Mouse (Mus musculus): ENCODE data around the gene Aig1.

Gene Aig1

GRCm38 (mm10) chr10:13774910-13775309 lies 93.9 kb downstream of the Aig1 start:
- no peak for DNase-seq

- no peak for DNase-seq
These were observed 98.1 kb downstream of the Aig1 start for GRCm38 (mm10) chr10:13770720-13771119.

- DNase-seq: no peak
These were observed 99.0 kb downstream of the Aig1 start for GRCm38 (mm10) chr10:13769789-13770188.

DNA sequence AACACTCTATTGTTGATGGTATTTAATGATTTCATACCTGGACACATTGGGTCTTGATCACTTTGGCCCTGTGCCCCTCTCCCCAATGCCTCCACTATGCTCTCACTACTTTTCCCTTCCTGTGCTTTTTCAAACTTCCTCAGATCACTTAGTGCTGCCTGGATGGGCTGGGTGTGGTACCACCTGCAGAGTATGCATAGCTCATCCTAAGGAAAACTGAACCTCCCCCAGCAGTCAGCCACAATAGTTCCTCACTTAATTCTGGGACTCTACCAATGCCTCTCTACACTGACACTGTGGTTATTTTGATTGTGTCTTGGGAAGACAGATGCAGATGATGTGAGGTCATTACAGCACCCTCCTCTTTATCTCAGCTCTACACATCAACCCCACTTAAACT lies 99.9 kb downstream of the Aig1 start:
- no peak for DNase-seq

DNA sequence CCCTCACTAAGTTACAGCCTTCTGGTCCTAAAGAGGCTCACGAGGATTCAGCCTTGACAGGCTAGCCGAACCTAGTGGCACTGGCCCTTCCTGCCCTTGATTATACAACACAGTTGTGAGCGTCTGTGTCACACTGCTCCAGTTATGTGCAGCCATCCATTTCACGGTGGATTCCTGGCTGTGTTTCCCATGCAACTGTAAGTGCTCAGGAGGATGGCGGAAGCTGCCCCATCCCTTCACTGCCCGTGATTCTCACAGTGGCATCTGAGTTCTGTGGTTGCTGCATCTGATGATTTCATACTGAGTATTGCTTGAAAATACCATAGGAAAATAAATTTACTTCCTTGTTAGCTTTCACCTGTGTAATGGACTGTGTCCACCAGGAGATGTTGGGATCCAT lies 101.7 kb downstream of the Aig1 start:
- no peak for DNase-seq

GRCm38 (mm10) chr10:13763151-13763550 lies 105.6 kb downstream of the Aig1 start:
- no peak for DNase-seq

GRCm38 (mm10) chr10:13754712-13755111 lies 114.1 kb downstream of the Aig1 start:
- no peak for DNase-seq

DNA sequence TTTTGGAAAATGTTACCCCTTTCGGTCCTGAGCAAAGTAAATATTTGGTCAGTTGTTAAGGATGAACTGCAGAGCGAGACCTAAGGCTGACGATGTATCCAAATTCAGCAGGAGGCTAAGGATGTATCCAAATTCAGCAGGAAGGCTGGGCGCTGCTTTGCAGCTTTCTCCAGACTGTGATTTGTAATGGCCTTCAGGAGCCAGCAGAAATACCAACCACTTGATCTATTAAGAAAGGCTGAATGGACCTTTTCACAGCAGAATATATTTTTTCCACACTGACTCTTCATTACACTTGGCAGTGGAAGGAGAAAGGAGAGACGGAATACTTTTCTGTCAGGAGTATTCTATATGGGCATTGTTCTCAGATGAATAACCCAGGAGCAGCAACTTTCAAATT lies 115.0 kb downstream of the Aig1 start:
- no peak for DNase-seq

- DNase-seq: no peak
These were observed 129.2 kb downstream of the Aig1 start for GRCm38 (mm10) chr10:13739494-13740140.

- no peak for DNase-seq
These were observed 138.6 kb downstream of the Aig1 start for GRCm38 (mm10) chr10:13730039-13730748.

GRCm38 (mm10) chr10:13727676-13728075 lies 141.1 kb downstream of the Aig1 start:
- DNase-seq: no peak

- no peak for DNase-seq
These were observed 142.6 kb downstream of the Aig1 start for GRCm38 (mm10) chr10:13726206-13726605.

DNA sequence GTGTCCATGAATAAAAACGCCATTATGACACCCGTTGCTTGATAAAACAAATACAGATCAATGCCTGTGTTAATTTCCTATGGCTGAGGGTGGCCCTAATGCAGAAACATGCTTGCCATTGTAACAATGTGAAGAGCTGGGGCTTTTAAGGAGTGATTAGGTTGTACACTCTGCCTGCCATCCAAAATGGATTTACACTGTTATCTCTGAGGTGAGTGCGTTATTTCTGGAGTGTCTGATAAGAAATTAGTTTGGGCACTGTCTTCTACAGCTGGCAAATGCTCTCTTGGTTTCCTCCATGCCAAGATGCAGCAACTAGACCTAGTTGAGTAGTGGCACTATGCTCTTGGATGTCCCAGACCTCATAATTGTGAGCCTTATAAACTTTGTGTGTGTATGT lies 143.5 kb downstream of the Aig1 start:
- DNase-seq: no peak

- DNase-seq: no peak
These were observed 152.6 kb downstream of the Aig1 start for GRCm38 (mm10) chr10:13716132-13716531.

- no peak for DNase-seq
These were observed 153.2 kb downstream of the Aig1 start for GRCm38 (mm10) chr10:13715584-13715983.

- no peak for DNase-seq
These were observed 153.9 kb downstream of the Aig1 start for GRCm38 (mm10) chr10:13714920-13715293.

- no peak for DNase-seq
These were observed 154.4 kb downstream of the Aig1 start for GRCm38 (mm10) chr10:13714199-13714919.

DNA sequence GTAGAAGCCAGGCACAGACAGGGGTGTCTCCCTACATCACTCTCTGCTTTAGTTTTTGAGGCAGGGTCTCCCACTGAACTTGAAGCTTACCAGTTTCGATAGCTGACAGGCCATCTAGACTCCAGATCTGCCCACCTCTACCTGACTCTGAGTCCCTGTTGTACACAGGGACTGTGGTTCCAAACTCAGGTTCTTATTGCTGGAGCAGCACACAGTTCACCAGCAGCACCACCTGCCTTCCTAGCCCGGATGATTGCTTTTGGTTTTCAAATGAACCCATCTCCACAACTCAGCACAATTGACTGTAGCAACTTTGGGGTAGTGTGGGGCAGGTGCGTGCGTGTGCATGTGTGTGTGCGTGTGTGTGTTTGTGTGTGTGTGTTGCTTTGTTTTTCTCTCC lies 155.1 kb downstream of the Aig1 start:
- no peak for DNase-seq

- no peak for DNase-seq
These were observed 155.7 kb downstream of the Aig1 start for GRCm38 (mm10) chr10:13713116-13713515.

- DNase-seq: no peak
These were observed 157.4 kb downstream of the Aig1 start for GRCm38 (mm10) chr10:13711281-13711829.

DNA sequence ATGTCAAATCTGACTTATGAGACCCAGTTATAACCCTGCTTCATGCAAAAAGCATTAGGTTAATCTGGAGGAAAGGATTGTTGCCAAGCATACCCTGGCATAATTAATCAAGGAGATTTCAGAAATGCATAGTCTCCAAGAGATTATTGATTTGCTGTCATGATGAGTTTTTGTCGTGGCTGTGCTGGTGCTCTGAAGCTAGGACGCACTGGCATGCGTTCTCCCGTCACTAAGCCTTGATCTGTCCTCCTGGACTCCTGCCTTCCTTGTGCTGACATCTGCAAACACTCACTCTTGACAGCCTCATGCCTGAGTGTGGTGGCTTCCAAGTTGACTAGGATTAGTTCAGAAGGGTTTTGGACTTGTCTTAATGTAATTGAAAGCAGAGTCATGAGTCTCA lies 163.0 kb downstream of the Aig1 start:
- DNase-seq: no peak

DNA sequence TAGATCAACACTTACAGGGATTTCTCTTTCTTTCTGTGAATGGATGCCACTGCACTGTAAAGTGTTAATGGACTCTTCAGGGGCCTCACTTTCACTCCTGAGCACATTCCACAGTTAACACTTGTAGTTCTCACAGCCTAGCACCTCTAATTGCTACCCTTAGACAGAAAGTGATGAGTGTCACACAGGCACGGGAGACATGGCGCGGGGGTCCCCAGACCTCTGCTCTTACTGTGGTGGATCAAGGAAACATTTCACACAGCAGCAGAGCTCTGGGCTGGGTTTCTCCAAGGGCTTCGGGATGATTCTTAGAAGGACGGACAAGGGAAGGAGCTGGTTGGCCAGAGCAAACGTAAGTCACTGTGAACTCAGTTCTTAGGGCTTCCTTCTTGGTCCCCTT lies 166.1 kb downstream of the Aig1 start:
- DNase-seq: no peak

- no peak for DNase-seq
These were observed 166.7 kb downstream of the Aig1 start for GRCm38 (mm10) chr10:13702043-13702442.

DNA sequence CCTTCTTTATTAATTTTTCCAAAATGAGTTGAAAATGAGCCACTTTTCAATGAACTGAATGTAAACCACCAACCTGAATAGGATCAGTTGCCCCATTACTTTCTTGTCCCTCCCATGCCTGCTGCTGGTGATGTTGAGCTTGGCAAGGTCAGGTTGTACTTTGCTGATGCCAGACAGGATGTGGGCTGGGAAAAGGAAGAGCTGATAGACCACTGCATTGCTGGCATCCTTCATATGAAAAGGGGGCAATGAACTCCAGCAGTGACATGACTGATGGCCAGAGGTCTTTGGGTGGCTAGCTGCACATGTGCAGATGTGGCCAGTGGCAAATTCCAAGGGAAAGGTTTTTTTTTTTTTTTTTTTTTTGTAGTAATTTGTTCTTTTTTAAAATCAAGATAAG lies 172.5 kb downstream of the Aig1 start:
- DNase-seq: no peak
